Mouse (Mus musculus) adrenal gland, postnatal 14 days (tissue): ENCODE data around the gene Casp2. TPM values are rescaled to one million over a fixed set of nuclear protein-coding genes. Genes with fewer than 3 reads are reported as not detected.

Experiments
- DNase-seq: peaks from one replicate; pipeline ENCODE4 v3.0.0; 2021; ENCODE audit warnings: mixed read lengths
- long read RNA-seq, 2 experiments: library from polyadenylated mRNA; stranded (forward); transcript quantifications; one replicate each; pipeline ENCODE4 v2.0.0; 2021
- total RNA-seq: library from RNA; stranded (reverse); gene quantifications from 2 replicates; pipeline ENCODE4 v1.2.3, GENCODE M21; 2021

Gene Casp2
- 21.8 and 30.2 TPM in 2 replicates for total RNA-seq
- long read RNA-seq, experiment 1, transcript Casp2-201 (11 exons, 3,529 nt), result major isoform, 13 of 20 reads
- long read RNA-seq, experiment 1, partial matches to known transcripts, result 1 of 20 reads
- long read RNA-seq, experiment 1, other reads (novel, unspliced or antisense), result 6 of 20 reads
- long read RNA-seq, experiment 2, transcript Casp2-201 (11 exons, 3,529 nt), result major isoform, 18 of 20 reads
- long read RNA-seq, experiment 2, partial matches to known transcripts, result 0 of 20 reads
- long read RNA-seq, experiment 2, other reads (novel, unspliced or antisense), result 1 of 20 reads

DNA sequence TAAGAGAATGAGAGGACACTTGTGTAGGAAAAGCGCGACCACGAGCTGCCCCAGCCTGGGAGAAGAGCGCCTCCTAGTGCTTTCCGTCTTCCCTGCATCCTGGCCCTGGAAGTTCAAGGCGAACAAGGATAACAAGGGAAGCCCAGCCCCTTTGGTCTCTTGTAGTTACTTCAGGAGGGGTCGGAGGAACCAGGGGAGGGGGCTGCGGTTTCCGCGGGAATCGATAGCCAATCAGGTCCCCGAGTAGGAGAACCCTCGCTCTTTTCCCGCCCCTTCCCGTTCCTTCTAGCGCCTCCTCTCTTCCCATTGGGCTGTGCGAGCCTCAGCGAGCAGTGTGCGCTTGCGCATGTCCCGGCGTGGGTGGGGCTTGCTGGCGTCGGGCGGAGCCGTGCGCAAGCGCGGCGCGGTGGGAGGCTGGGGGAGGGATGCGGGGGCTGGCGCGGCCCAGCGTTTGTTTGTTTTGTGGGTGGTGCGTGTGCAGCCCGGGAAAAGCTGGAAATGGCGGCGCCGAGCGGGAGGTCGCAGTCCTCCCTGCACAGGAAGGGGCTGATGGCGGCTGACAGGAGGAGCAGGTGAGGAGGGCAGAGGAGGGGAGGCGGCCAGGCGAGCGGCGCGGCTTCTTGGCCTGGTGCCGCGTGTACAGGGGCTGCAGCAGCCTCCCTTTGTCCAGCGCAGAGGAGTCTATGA lies at the start of gene Casp2:
Gene Casp2, plus strand, starts transcription at position 360 of the 687 bp plus-strand sequence.
- DNase-seq, result peak; percentile 100

DNA sequence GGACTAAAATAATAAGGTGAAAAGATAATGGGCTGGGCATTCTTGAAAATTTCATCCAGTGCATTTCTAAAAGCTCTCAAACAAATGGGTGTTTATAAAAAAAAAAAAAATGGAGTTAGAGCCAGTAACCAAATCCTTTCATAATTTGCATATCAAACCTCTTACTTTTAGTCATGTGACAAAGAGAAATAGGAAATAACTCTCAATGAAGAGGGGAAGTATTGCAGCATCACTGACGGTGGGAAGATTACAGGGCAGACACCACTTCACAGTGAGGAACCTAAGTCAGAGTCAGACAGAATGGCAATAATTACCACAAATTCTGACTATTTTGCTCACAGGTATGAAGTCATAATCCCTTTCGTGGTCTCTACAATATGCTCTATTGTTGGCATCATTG lies 49.8 kb upstream of the Casp2 start, which contains the start of gene Tas2r144:
Gene Tas2r144, plus strand, starts transcription at position 301 of the 400 bp plus-strand sequence.
- no peak for DNase-seq

DNA sequence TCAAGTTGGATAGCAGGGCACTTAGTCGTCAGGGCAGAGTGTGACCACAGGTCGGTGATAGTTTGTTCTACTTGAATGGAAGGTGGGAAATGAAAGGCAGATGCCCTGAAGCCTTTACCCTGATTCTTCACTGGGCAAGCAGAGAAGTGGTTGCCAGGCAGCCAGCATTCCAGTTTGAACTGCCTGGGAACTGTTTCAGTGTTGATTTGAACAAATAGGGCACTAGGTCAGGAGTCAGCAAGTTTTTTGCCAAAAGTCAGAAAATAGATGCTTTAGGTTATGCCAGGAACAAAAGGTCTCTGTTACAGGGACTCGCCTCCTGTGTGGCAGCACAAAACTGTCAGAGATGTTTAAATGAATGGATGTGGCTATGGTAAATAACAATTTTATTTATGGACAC lies 42.5 kb upstream of the Casp2 start:
- peak; percentile 24 for DNase-seq

DNA sequence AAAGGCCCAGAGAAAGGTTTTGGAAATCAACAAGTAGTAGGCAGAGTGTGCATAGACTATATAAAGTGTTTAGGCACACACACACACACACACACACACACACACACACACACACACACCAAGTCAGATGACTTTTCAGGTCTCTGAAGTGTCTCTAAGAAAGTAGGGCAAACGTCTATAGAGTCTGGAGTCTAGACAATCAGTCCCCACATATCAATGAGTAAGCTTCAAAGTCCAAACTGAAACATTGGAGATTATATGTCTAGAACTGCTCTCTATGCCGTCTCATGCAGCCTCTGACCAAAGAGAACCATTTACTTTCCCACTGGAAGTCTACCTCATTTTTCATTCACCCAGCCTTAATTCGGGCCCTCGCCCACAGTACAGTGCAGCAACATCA lies 39.7 kb upstream of the Casp2 start:
- no peak for DNase-seq

DNA sequence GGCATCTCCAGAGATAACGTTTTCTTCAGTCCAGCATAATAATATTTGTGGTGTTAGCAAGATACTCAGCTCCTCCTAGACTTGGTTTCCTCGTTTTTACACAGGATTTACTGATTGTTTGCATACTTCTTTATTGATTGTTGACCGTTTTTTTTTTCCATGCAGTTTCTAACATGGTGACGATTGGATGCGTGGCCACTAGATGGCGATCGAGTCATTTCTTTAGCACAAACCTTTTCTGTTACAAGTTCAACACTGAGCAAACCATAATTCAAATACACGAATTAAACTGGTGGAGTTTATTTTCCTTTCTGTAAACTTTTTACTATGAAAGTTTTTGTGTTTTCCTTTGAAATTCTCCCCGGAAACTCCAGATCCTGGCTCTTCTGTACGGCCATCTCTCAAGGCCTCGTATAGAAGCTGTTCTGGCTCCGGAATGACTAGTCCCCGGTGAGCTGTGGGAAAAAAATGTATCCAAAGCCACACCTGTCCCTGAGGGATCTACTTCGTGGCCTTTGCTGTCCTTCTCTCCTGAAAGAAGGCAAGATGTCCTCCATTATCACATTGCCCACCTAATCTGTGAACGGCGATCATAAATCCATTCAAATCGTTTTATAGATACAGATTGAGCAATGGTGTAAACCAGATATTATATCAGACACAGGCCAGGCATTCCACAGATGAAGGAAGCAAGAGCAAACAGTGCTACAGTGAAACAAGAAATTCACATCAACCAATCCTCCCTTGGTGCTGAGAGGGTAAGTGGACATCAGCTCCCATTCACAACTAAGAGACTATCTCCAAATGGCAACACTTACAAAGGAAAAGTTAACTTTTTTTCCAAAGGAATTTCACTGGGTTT lies 37.3 kb upstream of the Casp2 start:
- peak; percentile 74 for DNase-seq

DNA sequence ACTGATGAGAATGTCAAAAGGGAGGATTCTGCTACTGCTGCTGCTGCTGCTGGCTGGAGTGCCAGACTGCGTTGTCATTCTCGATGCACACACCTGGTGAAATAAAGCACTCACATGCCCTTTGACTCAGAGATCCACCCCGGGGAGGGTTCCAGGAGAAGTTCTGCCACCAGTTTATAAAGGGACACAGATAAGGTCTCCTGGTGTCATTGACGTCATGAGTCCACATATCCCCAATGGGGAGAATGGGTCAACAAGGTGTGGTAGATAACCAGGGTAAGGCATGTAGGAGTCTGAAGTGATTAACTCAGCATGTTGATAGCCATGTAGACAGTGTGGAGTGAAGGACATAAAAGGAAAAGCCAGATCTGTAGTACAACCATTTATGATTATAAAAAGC lies 35.2 kb upstream of the Casp2 start:
- DNase-seq, result no peak

DNA sequence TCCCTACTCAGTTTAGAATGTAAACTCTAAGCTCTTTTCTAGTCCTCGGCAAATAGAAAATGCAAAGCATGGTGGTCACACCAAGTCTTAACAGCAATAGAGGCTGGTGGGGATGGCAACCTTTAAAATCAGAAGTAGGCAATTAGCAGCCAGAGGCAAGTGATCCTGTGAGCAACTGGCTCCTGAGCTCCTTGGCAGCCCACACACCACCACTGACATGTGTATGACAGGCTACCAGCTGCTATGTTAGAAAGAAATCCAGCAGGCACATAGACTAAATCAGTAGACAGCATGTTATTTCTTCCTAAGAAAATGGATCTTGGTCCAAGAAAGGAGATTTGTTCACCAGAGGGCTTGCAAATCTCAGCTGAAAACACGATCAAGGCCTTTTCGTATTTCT lies 33.6 kb upstream of the Casp2 start:
- no peak for DNase-seq

DNA sequence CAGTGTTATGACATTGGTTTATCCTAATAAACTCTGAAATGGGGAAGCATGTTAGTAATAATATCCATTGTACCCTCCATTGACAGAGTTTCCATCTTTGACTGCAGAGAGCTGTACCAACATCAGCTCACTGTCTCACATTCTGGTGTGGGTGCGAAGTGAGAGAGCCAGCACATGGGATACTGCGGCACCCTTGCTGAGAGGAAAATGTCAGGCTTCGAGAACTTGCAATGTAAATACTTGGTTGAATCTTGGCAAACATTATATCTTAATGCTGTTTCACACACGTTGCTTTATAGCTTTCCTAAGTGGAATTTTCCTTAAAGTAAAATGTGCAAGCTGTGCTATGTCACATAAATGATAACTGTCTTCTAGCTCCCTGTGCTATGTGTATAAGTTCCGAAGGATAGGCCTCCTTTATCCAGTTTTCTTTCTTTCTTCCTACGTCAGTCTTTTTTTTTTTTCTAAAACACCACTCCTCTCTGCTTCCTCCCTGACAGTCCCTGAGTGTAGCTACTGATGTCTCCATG lies 27.4 kb upstream of the Casp2 start:
- no peak for DNase-seq

DNA sequence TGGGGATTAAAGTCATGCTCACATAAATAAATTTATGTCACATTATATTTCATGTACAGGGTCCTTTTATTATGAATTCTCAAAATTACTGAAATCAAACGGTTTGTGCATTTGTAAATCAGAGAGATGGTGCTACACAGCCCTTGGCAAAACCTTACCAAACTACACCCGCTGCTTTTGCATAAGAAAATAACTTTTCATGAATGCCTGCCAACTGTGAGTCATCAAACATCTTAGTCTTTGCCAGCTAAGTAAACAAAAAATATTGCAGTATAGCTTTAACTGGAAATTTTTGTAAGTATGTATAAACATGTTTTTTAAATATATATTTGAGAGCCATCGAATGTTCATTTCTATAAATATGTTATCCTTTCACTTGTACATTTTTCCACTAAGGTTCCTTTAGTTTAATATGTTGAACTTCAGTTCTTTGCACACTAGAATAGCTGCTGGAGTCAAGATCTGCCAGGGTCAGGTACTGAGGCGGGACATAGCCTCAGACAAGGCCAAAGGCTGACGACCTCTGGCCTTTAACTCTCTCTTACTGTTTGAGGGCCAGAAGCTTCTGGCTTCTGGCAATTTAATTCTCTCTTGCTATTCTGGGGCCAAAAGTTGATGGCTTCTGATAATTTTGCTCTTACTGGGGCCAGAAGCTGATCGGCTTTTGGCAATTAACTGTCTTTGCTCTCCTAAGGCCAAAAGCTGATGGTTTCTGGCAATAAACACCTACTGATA lies 23.3 kb upstream of the Casp2 start:
- peak; percentile 50 for DNase-seq

DNA sequence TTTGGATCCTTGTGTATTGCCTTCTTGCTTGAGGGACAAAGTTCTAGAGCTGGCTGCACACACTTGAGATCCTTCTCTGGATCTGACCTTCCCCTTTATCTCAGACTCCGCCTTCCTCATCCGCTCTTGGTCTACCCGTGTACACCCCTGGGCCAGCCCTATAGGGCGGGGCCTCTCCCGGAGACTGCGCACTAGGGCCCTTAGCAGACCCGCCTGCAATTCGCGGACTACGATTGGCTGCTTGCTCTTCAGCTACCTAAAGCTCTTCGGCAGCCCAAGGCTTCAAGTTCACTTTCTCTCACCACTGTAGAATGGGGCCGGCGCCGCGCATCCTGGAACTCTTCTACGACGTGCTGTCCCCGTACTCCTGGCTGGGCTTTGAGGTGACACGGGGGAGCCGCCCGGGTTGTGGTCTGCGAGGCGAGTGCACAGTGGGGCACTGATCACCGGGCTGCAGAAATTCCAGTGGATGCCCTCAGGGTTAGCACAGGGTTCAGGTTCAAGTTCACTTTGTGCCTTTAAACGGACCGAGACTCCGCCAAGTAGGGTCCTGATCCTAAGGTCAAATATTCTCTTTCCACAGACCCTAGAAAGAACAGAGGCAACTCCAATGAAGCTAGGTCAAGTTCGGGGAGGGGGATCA lies 19.0 kb upstream of the Casp2 start, which contains the start of gene Gstk1:
Gene Gstk1, plus strand, starts transcription at position 225 of the 643 bp plus-strand sequence.
- DNase-seq, result peak; percentile 93

DNA sequence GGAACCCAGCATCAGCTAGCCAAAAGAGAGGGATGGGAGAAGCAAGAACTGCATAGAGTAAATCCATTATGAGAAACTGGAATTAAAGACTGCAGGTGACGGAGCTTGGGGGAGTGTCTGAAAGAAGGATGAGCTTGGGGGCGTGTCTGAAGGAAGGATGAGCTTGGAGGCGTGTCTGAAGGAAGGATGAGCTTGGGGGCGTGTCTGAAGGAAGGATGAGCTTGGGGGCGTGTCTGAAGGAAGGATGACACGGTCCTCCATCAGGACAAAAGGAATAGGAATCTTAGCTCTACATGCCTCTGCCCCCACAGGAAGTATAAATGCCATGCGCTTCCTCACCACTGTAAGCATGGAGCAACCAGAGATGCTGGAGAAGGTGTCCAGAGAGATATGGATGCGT lies 17.6 kb upstream of the Casp2 start:
- DNase-seq, result peak; percentile 31

DNA sequence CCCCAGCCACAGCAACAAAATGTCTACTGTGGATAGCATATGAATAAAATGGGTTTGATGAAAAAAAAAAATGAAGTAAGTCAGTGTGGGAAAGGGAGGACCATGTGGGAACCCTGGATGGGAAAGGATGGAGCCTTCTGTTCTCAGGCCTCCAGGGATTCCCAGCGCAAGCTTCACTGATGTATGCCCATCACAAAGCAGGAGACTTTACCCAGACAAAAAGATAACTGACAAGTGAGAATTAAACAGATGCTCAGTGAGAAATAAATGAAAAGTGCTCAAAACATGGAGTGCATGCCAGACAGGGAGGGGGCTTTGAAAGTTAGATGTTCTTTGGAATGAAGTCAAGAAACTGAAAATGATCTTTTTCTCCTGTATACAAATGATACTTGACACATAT lies 16.8 kb upstream of the Casp2 start:
- no peak for DNase-seq

DNA sequence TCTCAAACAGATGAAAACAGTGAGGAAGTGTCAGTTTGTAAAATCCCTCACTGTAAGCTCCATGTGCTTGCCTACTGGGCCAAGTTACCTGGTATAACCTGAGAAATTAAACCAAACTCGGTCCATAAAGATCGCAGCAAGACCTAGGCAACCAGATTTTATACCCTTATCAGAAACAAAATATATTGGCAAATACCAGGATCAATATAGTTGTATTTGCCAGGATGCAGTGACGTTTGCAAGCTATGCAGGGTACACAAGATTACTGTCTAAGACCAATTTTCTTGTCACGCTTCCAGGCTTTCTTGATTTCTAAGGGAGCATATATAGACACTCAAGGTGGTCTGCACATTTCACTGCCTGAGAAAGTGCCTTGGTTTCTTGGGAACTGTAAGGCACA lies 13.0 kb upstream of the Casp2 start:
- no peak for DNase-seq

DNA sequence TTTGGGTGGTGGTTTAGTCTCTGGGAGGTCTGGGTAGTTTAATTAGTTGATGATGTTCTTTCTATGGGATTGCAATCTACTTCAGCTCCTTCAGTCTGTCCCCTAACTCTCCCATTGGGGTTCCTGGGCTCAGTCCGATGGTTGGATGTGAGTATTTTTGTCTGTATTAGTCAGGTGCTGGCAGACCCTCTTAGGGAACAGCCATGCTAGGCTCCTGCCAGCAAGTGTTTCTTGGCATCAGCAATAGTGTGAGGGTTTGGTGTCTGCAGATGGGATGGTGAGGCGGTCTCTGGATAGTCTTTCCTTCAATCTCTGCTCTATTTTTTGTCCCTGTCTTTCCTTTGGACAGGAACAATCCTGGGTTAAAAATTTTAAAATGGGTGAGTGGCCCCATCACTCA lies 11.7 kb upstream of the Casp2 start:
- no peak for DNase-seq

DNA sequence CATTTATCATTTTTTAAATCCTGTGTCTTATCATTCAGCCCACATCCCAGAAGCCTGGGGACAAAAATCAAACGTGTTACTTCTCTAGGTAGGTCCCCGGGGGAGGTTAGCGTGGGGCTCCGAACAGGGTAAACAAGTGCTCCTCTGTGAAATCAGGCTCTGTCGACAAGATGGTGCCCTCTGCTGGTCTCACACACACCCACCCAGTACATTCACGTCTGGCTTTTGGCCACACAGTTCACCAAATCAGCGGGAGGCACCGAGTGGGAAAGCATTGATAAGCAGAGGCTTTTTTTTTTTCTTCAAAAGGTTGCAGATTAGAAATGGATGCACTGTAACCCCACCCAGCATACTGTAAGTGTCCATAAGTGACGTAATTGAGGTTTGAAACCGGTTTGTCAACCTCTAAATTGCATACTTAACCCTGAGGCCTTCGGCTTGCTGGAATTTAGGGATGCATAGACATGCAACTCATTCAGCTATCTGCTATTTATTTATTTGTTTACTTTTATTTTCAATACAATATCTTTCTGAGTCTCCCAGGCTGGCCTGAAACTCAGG lies 7.4 kb upstream of the Casp2 start:
- DNase-seq, result peak; percentile 75

DNA sequence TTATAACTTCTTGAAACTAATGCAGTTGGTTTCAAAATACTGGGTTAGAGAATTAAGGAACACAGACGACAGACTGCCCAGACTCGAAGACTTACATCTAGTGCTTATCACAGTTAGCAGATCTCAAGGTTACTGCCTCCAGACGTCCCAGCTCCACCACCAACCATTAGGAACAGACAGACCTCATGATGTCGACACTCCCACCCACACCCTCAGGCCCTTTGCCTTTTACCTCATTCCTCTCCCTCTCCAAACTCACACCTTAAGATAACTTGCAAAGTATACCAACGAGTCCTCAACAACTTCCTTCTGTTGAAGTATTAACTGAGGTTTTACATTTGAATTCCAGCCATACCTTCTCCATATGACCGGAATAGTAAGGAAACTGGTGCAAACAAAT lies 4.4 kb upstream of the Casp2 start:
- DNase-seq, result no peak

DNA sequence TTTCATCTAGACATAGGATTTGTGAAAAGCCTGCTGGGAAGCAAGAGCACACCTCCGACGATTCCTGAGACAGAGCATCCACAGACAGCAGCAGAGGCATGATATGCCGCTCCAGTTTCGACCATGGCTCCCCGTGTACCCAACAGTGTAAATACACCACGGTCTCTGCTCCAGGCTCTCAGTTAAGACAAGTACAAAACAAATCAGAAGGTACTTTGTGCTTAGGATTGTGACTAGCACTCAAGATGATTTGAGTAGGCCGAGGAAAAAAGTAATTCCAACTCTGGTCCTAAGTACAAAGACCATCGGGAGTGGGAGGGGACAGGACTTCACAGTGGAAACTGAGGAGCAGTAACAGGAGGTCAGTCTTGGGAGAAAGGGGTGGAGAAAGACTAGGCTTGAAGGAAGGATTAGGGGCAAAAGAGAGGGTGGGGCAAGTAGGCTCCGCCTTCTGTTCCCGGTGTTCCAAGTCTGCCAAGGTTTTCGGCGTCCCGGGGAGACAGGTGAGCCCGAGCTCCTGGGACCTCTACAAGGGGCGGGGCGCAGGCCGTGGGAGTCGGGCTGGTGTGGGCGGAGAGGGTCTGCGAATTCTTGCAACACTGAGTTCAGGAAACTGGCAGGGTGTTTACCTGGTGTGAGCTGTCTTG lies 3.1 kb upstream of the Casp2 start, which contains the start of gene Tmem139:
Gene Tmem139, plus strand, starts transcription at position 447 of the 647 bp plus-strand sequence.
- no peak for DNase-seq

DNA sequence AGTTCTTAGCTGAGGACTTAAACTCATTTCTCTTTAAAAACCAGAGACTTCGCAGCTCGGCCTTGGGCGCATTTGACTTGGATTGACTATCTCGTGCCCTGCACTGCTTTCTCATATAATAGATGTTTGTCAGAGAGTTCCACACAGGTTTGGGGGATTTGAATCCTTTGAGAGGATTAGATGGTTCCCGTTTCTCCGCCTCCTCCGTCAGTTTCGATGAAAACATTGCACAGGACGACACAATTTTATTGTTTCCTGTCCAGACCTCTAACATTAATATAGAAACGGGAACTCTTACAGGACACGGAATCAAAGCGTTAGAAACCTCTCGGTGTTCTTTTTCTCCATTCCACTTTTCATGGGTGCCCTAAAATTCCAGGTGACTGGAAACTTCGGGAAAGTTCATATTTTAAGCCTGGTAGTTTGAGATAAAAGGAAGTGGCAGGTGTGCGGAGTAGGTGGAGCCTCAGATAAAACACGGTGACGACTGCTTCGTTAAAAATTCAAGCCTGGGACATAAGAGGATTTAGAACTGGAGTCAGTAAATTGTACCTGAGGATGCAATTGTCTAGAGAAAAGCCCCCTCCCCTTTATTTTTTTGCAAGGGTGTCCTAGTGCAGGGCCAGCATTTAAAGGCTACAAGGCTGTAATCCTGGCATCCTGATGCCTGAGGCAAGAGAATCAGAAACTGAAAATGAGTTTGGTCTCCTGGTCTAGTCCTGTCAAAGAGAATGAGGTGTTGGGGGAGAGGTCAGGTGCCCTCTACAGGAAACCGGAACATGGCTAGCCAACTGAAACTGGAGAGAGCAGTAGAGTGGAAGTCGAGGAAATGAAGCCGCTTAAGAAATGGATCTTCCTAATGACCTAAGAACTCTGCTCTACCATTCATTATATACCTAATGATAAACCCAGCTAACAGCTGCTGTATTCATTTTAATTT lies 876 bp downstream of the Casp2 start:
- no peak for DNase-seq

DNA sequence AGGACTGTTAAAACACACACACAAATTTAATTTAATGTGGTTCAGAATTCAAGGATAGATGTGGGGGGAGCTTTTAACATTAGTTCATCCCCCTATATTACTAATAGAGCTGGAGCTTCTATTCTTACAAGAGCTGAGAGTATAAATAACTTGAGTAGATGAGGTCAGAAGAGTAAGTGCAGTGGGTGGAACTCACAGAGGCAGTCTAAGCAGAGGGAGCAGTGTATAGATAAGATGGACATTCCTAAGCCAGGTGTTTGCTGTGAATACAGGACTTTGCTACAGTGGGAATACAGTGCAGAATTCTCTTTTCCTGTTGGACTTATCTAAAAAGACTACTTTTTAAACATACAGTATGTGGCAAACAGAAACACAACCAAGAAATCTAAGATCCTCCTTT lies 6.0 kb downstream of the Casp2 start:
- no peak for DNase-seq
